Mouse (Mus musculus) spleen, postnatal 14 days (tissue): ENCODE measurements at regions not wholly inside any gene's neighbourhood (a gene's known extent, or its start where the extent isn't known, plus 50 kb on each side); places are given as distances from the start of the nearest gene placed in this dataset.

ENCODE experiments used
- DNase-seq, 2 experiments: peaks; one replicate each; pipeline ENCODE4 v3.0.0; 2021 to 2022; ENCODE audit warnings: low spot score in 2 of 2

- DNase-seq, result peak; percentile 1 to 3
Measured at GRCm38 (mm10) chrX:5203101-5203500, 251.2 kb downstream of the Btbd35f27 start.
